Mouse (Mus musculus) spleen, adult 2 months (tissue): Measurements from ENCODE around the gene U2surp.

Experiments
- CTCF ChIP-seq: fragments of 200-500 bp; IDR thresholded peaks from 2 replicates; pipeline ENCODE4 v1.5.1; 2011; ENCODE audit warnings: mild to moderate bottlenecking, inconsistent platforms; ENCODE audit not compliant: insufficient read depth, insufficient read length, insufficient replicate concordance; ENCODE audit errors: extremely low read depth
- POLR2A ChIP-seq: fragments of 200-500 bp; IDR thresholded peaks from 2 replicates; pipeline ENCODE4 v1.6.1; 2011; ENCODE audit warnings: low read depth, low read length, inconsistent platforms

DNA sequence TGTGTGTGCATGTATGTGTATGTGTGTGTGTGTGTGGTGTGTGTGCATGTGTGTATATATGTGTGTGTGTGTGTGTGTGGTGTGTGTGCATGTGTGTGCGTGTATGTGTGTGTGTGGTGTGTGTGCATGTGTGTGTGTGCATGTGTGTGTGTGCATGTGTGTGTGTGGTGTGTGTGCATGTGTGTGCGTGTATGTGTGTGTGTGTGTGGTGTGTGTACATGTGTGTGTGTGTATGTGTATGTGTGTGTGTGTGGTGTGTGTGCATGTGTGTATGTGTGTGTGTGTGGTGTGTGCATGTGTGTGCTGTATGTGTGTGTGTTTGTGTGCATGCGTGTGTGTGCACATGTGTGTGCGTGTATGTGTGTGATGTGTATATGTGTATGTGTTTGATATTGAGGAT is 32.8 kb upstream of the U2surp start:
- no peak for TF ChIP-seq POLR2A
- TF ChIP-seq CTCF: no peak
